Mouse (Mus musculus): ENCODE measurements at regions not wholly inside any gene's neighbourhood (a gene's known extent, or its start where the extent isn't known, plus 50 kb on each side); places are given as distances from the start of the nearest gene placed in this dataset.

DNA sequence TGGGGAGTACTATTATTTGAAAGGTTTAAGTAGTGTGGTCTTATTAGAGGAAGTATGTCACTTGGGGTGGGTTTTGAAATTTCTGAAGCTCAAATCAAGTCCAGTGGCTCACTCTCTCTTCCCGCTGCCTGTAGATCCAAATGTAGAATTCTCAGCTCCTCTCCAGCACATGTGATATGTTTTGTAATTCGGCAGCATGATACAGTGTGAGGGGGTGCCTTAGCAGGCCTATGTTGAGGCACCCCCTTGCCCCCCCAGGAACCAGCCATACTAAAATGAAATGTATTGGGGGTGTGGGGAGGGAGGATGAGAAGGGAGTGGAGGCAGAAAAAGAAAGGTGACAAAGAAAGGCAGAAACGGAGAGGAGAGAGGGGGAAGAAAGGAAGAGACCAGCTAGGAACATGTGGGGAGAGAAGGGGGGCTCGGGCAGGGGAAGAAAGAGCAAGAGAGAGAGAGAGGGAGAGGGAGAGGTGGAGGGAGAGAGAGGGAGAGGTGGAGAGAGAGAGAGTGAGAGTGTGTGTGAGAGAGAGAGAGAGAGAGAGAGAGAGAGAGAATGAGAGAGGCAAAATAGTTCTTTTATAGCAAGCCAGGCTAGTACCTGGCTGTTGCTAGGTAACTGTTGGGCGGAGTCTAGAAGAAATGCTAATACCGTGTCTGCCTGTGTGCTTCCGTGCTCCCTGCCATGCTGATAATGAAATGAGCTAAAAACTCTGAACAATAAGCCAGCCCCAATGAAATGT is 209.4 kb upstream of the Nabp1 start:
- H3K4me2 ChIP-seq: no peak overlapping the region
- H3K4me3 ChIP-seq (ENCODE audit: low read depth, low read length): no peak overlapping the region
- DNase-seq: peak; percentile 55
- H3K4me1 ChIP-seq (ENCODE audit: insufficient read depth): no peaks in the 10 kb centered on the region; the same call in 1 of the 2 replicates
- peak; percentile 65; the same call in 1 of the 2 replicates for ATAC-seq (ENCODE audit: insufficient read depth)
- H3K36me3 ChIP-seq (ENCODE audit: insufficient read depth): no peaks in the 10 kb centered on the region
- no peak overlapping the region for H3K9ac ChIP-seq
- no peak for TF ChIP-seq CTCF (IDR thresholded peaks at IDR 0.05; ENCODE audit: low read depth)
- no peaks in the 10 kb centered on the region for H3K9me3 ChIP-seq (ENCODE audit: low read depth, low read length)
- H3K27me3 ChIP-seq (ENCODE audit: insufficient read depth, low read length): no peaks in the 10 kb centered on the region
- WGBS: 38% methylated on average over 7 of the region's 7 CpGs
- H3K27ac ChIP-seq (ENCODE audit: low read depth): no peak overlapping the region

DNA sequence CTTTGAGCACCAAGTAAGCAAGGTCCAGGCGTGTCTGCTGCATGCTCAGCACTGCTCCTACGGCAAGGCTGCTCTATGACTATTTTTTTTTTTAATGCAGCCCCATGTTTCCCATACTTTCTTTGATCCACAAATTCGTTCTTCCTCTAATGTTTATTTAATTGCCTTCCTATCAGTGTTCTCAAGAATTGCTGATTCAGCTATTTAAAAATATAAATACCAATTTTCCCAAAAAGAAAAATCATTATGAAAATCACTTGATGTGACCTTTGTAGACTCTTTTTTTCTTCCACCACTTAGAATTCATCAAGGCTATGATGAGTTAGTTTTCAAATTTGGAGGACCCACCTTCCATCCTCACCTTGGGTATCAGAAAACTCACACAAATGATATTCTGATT is 208.5 kb upstream of the Nabp1 start:
- H3K9me3 ChIP-seq (ENCODE audit: low read depth, low read length): no peaks in the 10 kb centered on the region
- H3K4me3 ChIP-seq (ENCODE audit: low read depth, low read length): no peak overlapping the region
- no peaks in the 10 kb centered on the region for H3K27me3 ChIP-seq (ENCODE audit: insufficient read depth, low read length)
- H3K9ac ChIP-seq: no peak overlapping the region
- H3K4me1 ChIP-seq (ENCODE audit: insufficient read depth): no peaks in the 10 kb centered on the region; the same call in 1 of the 2 replicates
- WGBS: 61% methylated on average over 3 of the region's 3 CpGs
- H3K4me2 ChIP-seq: no peak overlapping the region
- ATAC-seq (ENCODE audit: insufficient read depth): no peak
- no peak for DNase-seq
- no peak for TF ChIP-seq CTCF (IDR thresholded peaks at IDR 0.05; ENCODE audit: low read depth)
- H3K36me3 ChIP-seq (ENCODE audit: insufficient read depth): no peaks in the 10 kb centered on the region
- H3K27ac ChIP-seq (ENCODE audit: low read depth): no peak overlapping the region

DNA sequence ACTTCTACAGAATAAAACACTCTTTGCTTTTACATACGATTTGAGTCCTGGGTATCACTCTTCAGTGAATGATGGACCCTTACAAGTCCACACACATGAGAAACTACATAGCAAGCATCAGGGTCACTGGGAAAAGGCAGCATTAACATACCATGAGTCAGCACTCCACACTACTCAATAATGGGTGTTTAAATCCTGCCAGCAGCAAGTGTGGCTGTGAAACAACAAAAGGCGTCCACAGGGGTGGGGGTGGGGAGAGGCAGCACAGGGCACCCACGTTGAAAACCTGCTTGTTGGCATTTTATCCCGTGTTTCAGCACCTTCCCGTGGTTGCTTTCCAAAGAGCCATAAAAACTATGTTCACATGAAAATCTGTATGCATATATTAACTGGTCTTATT is 204.0 kb upstream of the Nabp1 start:
- Histone ChIP-seq H3K9me3 (ENCODE audit: low read depth, low read length) (no peaks in the 10 kb centered on the region), H3K4me1 (ENCODE audit: insufficient read depth) (no peaks in the 10 kb centered on the region; the same call in 1 of the 2 replicates), H3K4me2 (no peak overlapping the region), H3K4me3 (ENCODE audit: low read depth, low read length) (no peak overlapping the region), H3K27ac (ENCODE audit: low read depth) (no peak overlapping the region), H3K9ac (no peak overlapping the region), H3K27me3 (ENCODE audit: insufficient read depth, low read length) (no peaks in the 10 kb centered on the region), H3K36me3 (ENCODE audit: insufficient read depth) (no peaks in the 10 kb centered on the region)
- ATAC-seq (ENCODE audit: insufficient read depth) (no peak), DNase-seq (no peak)
- TF ChIP-seq CTCF (IDR thresholded peaks at IDR 0.05; ENCODE audit: low read depth): no peak
- WGBS: 76% methylated on average over 5 of the region's 5 CpGs

DNA sequence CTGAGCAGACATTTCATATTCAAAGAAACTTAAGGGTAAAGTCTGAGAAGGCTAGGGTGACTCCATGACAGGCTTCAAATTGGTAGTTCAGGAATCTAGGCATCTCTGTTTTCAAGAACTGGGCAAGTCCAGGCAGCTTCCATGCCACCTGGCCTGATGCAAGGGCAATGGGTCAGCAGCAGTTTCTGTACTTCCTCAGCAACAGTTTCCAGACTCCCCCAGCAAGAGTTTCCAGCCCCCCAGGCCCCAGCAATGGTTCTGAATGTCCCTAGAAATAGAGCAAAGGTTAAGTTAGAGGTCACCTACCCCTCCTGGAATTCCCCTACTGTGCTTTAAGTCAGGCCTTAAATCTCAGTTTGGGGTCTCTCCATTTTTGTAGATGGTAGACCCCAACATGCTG is 203.6 kb upstream of the Nabp1 start:
- Histone ChIP-seq H3K27me3 (ENCODE audit: insufficient read depth, low read length) (no peaks in the 10 kb centered on the region), H3K27ac (ENCODE audit: low read depth) (no peak overlapping the region), H3K36me3 (ENCODE audit: insufficient read depth) (no peaks in the 10 kb centered on the region), H3K4me2 (no peak overlapping the region), H3K9ac (no peak overlapping the region), H3K4me1 (ENCODE audit: insufficient read depth) (no peaks in the 10 kb centered on the region), H3K4me3 (ENCODE audit: low read depth, low read length) (no peak overlapping the region), H3K9me3 (ENCODE audit: low read depth, low read length) (no peaks in the 10 kb centered on the region)
- TF ChIP-seq CTCF (IDR thresholded peaks at IDR 0.05; ENCODE audit: low read depth): no peak
- ATAC-seq (ENCODE audit: insufficient read depth) (no peak), DNase-seq (no peak)

DNA sequence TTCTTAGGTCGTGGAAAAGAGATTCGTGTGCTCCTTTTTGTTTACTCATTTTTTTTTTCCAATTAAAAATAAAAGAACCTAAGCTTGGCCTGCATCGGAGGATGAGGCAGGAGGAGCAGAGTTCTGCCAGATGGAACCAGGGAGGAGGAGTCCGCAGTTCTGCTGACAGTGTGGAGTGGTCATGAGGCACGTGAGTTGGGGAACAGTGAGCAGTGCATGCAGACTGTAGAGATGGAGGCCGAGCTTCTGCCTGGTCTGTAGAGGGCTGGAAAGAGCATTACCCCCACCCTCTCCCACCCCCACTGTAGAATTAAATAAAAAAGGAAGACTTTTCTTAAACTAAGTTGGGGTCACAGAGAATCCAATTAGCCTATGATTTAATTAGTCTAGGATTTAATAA is 202.5 kb upstream of the Nabp1 start:
- Histone ChIP-seq H3K4me1 (ENCODE audit: insufficient read depth) (no peaks in the 10 kb centered on the region), H3K4me3 (ENCODE audit: low read depth, low read length) (no peak overlapping the region), H3K27me3 (ENCODE audit: insufficient read depth, low read length) (no peaks in the 10 kb centered on the region), H3K9ac (no peak overlapping the region), H3K27ac (ENCODE audit: low read depth) (no peak overlapping the region), H3K36me3 (ENCODE audit: insufficient read depth) (no peaks in the 10 kb centered on the region), H3K4me2 (no peak overlapping the region), H3K9me3 (ENCODE audit: low read depth, low read length) (no peaks in the 10 kb centered on the region)
- 72% methylated on average over 6 of the region's 6 CpGs for WGBS
- TF ChIP-seq CTCF (IDR thresholded peaks at IDR 0.05; ENCODE audit: low read depth): no peak
- ATAC-seq (ENCODE audit: insufficient read depth) (no peak), DNase-seq (no peak)

DNA sequence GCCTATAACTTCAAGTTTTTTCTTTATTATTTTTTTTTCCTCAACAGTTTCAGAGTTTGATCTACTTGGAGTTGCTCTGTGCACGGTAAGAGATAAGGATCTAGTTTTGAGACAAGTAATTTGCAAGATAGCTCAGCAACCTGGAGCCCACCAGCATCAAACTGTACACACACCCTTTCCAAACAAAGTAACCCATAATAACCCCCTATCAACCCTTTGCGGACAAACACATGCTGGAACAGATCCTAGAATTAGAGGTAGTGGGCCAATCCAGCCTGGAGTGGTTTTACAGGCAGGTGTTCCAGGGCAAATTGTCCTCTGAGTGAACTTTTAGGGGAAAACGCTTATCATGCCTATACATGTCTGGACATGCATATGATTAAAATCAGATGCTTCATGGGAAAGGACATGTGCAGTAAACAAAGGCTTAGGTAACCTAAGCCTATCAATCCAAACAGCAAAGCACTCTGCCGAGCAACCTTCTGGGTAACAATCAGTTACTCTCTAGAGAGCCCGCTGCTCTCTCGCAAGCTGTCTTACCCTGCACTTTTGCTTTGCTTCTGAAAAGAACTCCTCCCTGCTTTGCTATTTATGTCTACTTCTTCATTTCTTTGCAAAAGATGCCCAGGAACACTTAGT is 200.2 kb upstream of the Nabp1 start:
- Histone ChIP-seq H3K4me1 (ENCODE audit: insufficient read depth) (no peaks in the 10 kb centered on the region), H3K27me3 (ENCODE audit: insufficient read depth, low read length) (no peaks in the 10 kb centered on the region), H3K36me3 (ENCODE audit: insufficient read depth) (no peaks in the 10 kb centered on the region), H3K27ac (ENCODE audit: low read depth) (no peak overlapping the region), H3K9me3 (ENCODE audit: low read depth, low read length) (no peaks in the 10 kb centered on the region), H3K4me3 (ENCODE audit: low read depth, low read length) (no peak overlapping the region), H3K4me2 (no peak overlapping the region), H3K9ac (no peak overlapping the region)
- DNase-seq: peak; percentile 18
- no peak for TF ChIP-seq CTCF (IDR thresholded peaks at IDR 0.05; ENCODE audit: low read depth)
- ATAC-seq (ENCODE audit: insufficient read depth): no peak
- WGBS: 46% methylated on average over 6 of the region's 6 CpGs

DNA sequence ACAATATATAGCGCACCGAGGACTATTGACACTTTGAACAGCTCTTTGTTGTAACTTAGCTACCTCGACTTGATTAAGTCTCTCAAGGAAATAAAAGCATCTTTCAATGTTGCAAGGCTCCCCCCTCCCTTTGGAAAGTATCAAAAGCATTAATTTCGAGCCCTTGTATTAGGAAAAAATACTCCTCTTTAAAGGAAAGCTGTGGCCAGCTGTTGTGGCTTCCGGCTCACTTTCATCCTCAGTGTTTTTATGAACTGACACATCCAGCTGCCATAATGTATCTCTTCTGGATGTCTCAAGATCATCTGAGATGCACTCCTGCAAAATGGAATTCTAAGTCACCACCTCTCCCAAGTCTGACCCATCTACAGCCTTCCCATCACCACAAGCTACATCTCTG is 199.6 kb upstream of the Nabp1 start:
- peak; percentile 70 for DNase-seq
- no peaks in the 10 kb centered on the region for H3K4me1 ChIP-seq (ENCODE audit: insufficient read depth)
- H3K9ac ChIP-seq: no peak overlapping the region
- H3K4me3 ChIP-seq (ENCODE audit: low read depth, low read length): no peak overlapping the region
- H3K27ac ChIP-seq (ENCODE audit: low read depth): no peak overlapping the region
- H3K4me2 ChIP-seq: no peak overlapping the region
- WGBS: 38% methylated on average over 5 of the region's 5 CpGs
- no peak for TF ChIP-seq CTCF (IDR thresholded peaks at IDR 0.05; ENCODE audit: low read depth)
- no peaks in the 10 kb centered on the region for H3K27me3 ChIP-seq (ENCODE audit: insufficient read depth, low read length)
- H3K36me3 ChIP-seq (ENCODE audit: insufficient read depth): no peaks in the 10 kb centered on the region
- no peak; the same call in 1 of the 2 replicates for ATAC-seq (ENCODE audit: insufficient read depth)
- no peaks in the 10 kb centered on the region for H3K9me3 ChIP-seq (ENCODE audit: low read depth, low read length)
